Mouse (Mus musculus): ENCODE measurements around the gene Olfr150.
"Not testable (repeated sequence)": the region's sequence is repeated elsewhere in the genome, so short reads cannot be mapped to it uniquely, and the experiment has no call there.

The Olfr150 gene

GRCm38 (mm10) chr9:39730678-39731077, at the start of gene Olfr150:
Olfr150 (plus strand) TSS chr9:39730978.
- DNase-seq, result no peak

DNA sequence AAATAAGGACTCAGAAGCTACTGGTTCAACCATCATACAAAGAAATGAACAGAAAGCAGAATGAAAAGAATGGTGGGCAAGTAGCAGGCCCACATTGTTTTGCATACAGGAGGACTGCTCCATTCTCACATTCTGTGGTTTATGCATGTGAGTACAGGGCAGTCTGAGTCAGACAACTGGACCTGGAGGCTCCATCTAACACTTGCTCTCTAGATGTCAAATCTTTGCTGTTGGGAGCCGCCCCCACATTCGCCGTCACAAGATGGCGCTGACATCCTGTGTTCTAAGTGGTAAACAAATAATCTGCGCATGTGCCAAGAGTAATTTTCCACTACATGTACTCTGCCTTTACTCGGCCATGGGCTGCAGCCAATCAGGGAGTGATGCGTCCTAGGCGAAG, 29.7 kb upstream of the Olfr150 start:
- not testable (repeated sequence) for DNase-seq

- no peak for DNase-seq
These were observed 23.8 kb upstream of the Olfr150 start, which contains the start of gene Olfr149 for GRCm38 (mm10) chr9:39707017-39707416. Olfr149 (minus strand) TSS chr9:39707117.

GRCm38 (mm10) chr9:39708958-39709357, 21.8 kb upstream of the Olfr150 start:
- DNase-seq, result peak; percentile 1

DNA sequence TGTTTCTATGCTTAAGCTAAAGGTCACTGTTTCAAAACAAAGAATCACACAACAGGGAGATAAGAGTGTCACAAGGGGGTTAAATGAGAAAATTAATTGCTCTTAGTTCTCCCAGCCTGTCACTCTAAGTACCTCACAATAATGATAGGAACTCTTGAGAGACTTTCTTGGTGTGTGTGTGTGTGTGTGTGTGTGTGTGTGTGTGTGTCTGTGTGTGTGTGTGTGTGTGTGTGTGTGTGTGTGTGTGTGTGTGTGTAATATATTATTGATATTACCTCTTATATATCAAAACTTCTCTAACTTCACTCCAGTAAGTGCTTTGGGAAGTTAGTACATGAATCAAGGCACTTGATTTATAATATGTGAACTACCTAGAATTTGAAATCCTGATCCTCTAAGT, 19.7 kb upstream of the Olfr150 start, which contains the start of gene Olfr965:
Gene Olfr965 (plus strand): TSS at position 301 of the 400 bp plus-strand sequence.
- no peak for DNase-seq

DNA sequence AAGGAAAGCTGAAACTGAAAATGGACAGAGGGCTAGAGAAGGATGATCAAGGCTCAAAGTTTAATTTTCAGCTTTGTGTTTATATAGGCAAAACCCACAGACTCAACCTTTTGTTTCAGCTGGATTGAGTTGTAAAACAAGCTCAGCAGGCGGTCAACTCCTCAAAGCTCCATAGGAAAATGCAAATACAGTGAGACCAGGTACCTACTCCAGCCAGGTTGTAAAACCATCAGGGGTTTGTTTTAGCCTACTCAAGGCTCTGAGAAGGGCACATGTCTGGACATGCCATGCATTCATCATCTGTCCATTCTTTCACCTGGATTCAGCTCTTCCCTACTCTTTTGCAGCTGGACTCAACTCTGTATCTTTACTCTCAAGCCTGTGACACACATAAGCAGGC, 10.0 kb downstream of the Olfr150 start:
- no peak for DNase-seq

DNA sequence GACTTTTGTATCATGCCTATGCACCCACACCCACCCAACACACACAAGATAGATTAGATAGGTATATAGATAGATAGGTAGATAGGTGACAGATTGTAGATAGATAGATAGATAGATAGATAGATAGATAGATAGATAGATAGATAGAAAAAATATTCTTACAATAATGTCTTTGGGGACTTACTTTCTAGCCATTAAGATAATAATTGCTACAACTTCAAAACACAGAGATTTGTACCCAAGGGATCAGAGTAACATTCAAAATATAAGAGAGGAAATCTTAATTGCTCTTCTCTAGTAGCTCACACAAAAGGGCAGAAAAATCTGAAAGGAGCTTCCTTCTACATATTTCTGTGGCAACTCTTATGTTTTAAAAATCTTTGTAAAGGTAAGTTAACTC, 15.2 kb downstream of the Olfr150 start, which contains the start of gene Olfr967:
Gene Olfr967 (plus strand): TSS at position 301 of the 400 bp plus-strand sequence.
- no peak for DNase-seq

DNA sequence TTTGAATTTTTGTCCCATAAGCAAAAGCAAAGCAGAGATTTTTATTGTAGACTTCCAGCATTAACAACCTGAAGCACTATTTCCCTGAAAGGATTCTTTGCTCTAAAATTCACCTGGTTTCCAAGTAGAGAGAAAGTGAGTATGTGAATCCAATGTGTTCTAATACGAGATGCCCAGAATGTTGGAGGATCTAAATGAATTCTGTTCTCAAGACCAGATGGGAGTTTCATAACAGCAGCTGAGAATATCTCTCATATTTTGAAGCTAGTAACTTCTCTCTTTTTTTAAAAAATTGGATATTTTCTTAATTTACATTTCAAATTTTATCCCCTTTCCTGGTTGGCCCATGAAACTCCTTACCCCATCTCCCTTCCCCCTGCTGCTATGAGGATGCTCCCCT, 15.7 kb downstream of the Olfr150 start:
- no peak for DNase-seq

GRCm38 (mm10) chr9:39783153-39783552, 52.4 kb downstream of the Olfr150 start, which contains the start of gene Olfr968:
Olfr968 (minus strand) TSS chr9:39783253.
- DNase-seq, result no peak
